In genomic region chr11:88097173-88097572, GRCm38 (mm10) we compare ENCODE assay signal across 8 mouse cellular contexts. TPM values are rescaled to one million over a fixed set of nuclear protein-coding genes. Genes with fewer than 3 reads are reported as not detected.
DNase-seq lines count a peak whose midpoint lies in the region; ATAC-seq and TF ChIP-seq lines count a peak whose summit lies in the region.

No protein-coding gene starts in this region.

- 26% methylated on average over 4 of the region's 4 CpGs for WGBS in intestine, embryonic 15.5 days
- 14% methylated on average over 4 of the region's 4 CpGs for WGBS in midbrain, embryonic 14.5 days
- 34% methylated on average over 4 of the region's 4 CpGs for WGBS in forebrain, embryonic 14.5 days
- WGBS in forebrain, postnatal 0 days = 32% methylated on average over 4 of the region's 4 CpGs

- 0 out of 2 replicates have a peak, but pooled peaks cover 3% of the 10 kb centered on the region for H3K27me3 ChIP-seq in intestine, embryonic 15.5 days (replicated peaks)
- peaks cover 4% of the 10 kb centered on the region; the same call in 1 of the 2 replicates for H3K27me3 ChIP-seq in midbrain, embryonic 14.5 days (ENCODE audit: control insufficient read depth, insufficient read depth, low read length)
- H3K27me3 ChIP-seq in forebrain, embryonic 14.5 days (replicated peaks; ENCODE audit: control insufficient read depth, insufficient read depth, low read length) = no peaks in the 10 kb centered on the region
- H3K27me3 ChIP-seq in forebrain, postnatal 0 days (ENCODE audit: insufficient read depth, low read length) = no peaks in the 10 kb centered on the region

- DNase-seq in gastrocnemius, adult 2 months = peak; percentile 64
- no peak for DNase-seq in gastrocnemius, adult 18-20 months (ENCODE audit: low spot score)
- peak; percentile 49 for DNase-seq in gastrocnemius, postnatal 25 days
- no peak for DNase-seq in midbrain, embryonic 14.5 days
- DNase-seq in right cerebral cortex, postnatal 36 days (ENCODE audit: low spot score in 2 of 2) = no peak
- DNase-seq in forebrain, embryonic 14.5 days (ENCODE audit: low spot score) = no peak
- DNase-seq in forebrain, postnatal 0 days = no peak

- H3K4me2 ChIP-seq in intestine, embryonic 15.5 days (replicated peaks) = peak overlapping the region; percentile 94
- H3K4me2 ChIP-seq in midbrain, embryonic 14.5 days (ENCODE audit: low read length) = peak overlapping the region; percentile 79
- no peak overlapping the region for H3K4me2 ChIP-seq in forebrain, embryonic 14.5 days (ENCODE audit: low read length)
- H3K4me2 ChIP-seq in forebrain, postnatal 0 days (ENCODE audit: low read depth) = no peak overlapping the region

- H3K36me3 ChIP-seq in intestine, embryonic 15.5 days = no peaks in the 10 kb centered on the region
- H3K36me3 ChIP-seq in midbrain, embryonic 14.5 days (ENCODE audit: control insufficient read depth, insufficient read depth, low read length) = no peaks in the 10 kb centered on the region
- H3K36me3 ChIP-seq in forebrain, embryonic 14.5 days (ENCODE audit: control insufficient read depth, insufficient read depth, low read length) = no peaks in the 10 kb centered on the region
- no peaks in the 10 kb centered on the region for H3K36me3 ChIP-seq in forebrain, postnatal 0 days (ENCODE audit: insufficient read depth)

- intact Hi-C loops in gastrocnemius, adult 2 months (cut with DNase I) = no loop called here

- peaks cover 21% of the 10 kb centered on the region for H3K4me1 ChIP-seq in intestine, embryonic 15.5 days (replicated peaks)
- H3K4me1 ChIP-seq in midbrain, embryonic 14.5 days (ENCODE audit: control insufficient read depth, insufficient read depth, low read length) = peaks cover 26% of the 10 kb centered on the region
- peaks cover 18% of the 10 kb centered on the region for H3K4me1 ChIP-seq in forebrain, embryonic 14.5 days (ENCODE audit: control insufficient read depth, insufficient read depth, low read length)
- peaks cover 8% of the 10 kb centered on the region; the same call in 1 of the 2 replicates for H3K4me1 ChIP-seq in forebrain, postnatal 0 days (ENCODE audit: insufficient read depth)

- 0 out of 2 replicates have a peak overlapping the region, but pooled peaks have one; percentile 4 for H3K9ac ChIP-seq in intestine, embryonic 15.5 days
- H3K9ac ChIP-seq in midbrain, embryonic 14.5 days (replicated peaks; ENCODE audit: low read length) = no peak overlapping the region; the same call in 1 of the 2 replicates
- H3K9ac ChIP-seq in forebrain, embryonic 14.5 days (ENCODE audit: low read length) = no peak overlapping the region
- H3K9ac ChIP-seq in forebrain, postnatal 0 days = no peak overlapping the region

- H3K4me3 ChIP-seq in gastrocnemius, adult 2 months = peak overlapping the region; percentile 95
- no peak overlapping the region for H3K4me3 ChIP-seq in intestine, embryonic 15.5 days (replicated peaks)
- no peak overlapping the region for H3K4me3 ChIP-seq in midbrain, embryonic 14.5 days (replicated peaks; ENCODE audit: low read depth, low read length)
- H3K4me3 ChIP-seq in forebrain, embryonic 14.5 days (ENCODE audit: low read depth, low read length) = no peak overlapping the region
- no peak overlapping the region for H3K4me3 ChIP-seq in forebrain, postnatal 0 days (ENCODE audit: low read depth, low read length)

- peak overlapping the region; percentile 99 for H3K27ac ChIP-seq in gastrocnemius, adult 2 months
- peak overlapping the region; percentile 41 for H3K27ac ChIP-seq in intestine, embryonic 15.5 days
- H3K27ac ChIP-seq in midbrain, embryonic 14.5 days (replicated peaks; ENCODE audit: low read depth, low read length) = no peak overlapping the region
- H3K27ac ChIP-seq in forebrain, embryonic 14.5 days (ENCODE audit: low read depth, low read length) = no peak overlapping the region
- no peak overlapping the region for H3K27ac ChIP-seq in forebrain, postnatal 0 days (ENCODE audit: low read depth, low read length)

- no peaks in the 10 kb centered on the region for H3K9me3 ChIP-seq in intestine, embryonic 15.5 days
- H3K9me3 ChIP-seq in midbrain, embryonic 14.5 days (ENCODE audit: control insufficient read depth, low read length) = no peaks in the 10 kb centered on the region
- H3K9me3 ChIP-seq in forebrain, embryonic 14.5 days (replicated peaks; ENCODE audit: control insufficient read depth, low read length) = no peaks in the 10 kb centered on the region
- H3K9me3 ChIP-seq in forebrain, postnatal 0 days (ENCODE audit: low read length) = no peaks in the 10 kb centered on the region

- no peak for ATAC-seq in intestine, embryonic 15.5 days
- no peak for ATAC-seq in midbrain, embryonic 14.5 days (ENCODE audit: low FRiP score, low TSS enrichment)
- ATAC-seq in forebrain, embryonic 14.5 days = no peak
- no peak for ATAC-seq in forebrain, postnatal 0 days

- no peak for TF ChIP-seq CTCF in gastrocnemius, adult 2 months (IDR thresholded peaks at IDR 0.05)
- TF ChIP-seq CTCF in forebrain, postnatal 0 days (IDR thresholded peaks at IDR 0.05; ENCODE audit: low read depth) = no peak

RNA-seq across cellular contexts. Expression of gene Cuedc1, which starts 0.7 kb away (rescaled TPM):
- 100 to 1,000 TPM; 101 to 127 TPM for total RNA-seq in gastrocnemius, adult 2 months (2021)
- 100 to 1,000 TPM in 1 of 2 experiments, 10 to 100 TPM in 1; 95.6 to 121 TPM for total RNA-seq in gastrocnemius, adult 18-20 months (2021)
- 10 to 100 TPM; 76.3 to 78.6 TPM for total RNA-seq in gastrocnemius, postnatal 25 days (2021)
- polyA plus RNA-seq in intestine, embryonic 15.5 days (2015; fragmentation: Nextera tagmentation; extraction: Ambion mirVana) = 14.2 and 17.6 TPM in 2 replicates
- 29.6 and 31.1 TPM in 2 replicates for polyA plus RNA-seq in midbrain, embryonic 14.5 days (2014; fragmentation: Nextera tagmentation; extraction: Ambion mirVana)
- 13.0 and 18.6 TPM in 2 replicates for polyA plus RNA-seq in forebrain, embryonic 14.5 days (2014; fragmentation: Nextera tagmentation; extraction: Ambion mirVana)
- total RNA-seq in forebrain, postnatal 0 days (2014; rRNA removed) = 28.9 and 34.7 TPM in 2 replicates
- polyA plus RNA-seq in forebrain, postnatal 0 days (2015; fragmentation: Nextera tagmentation; extraction: Ambion mirVana) = 22.0 and 34.6 TPM in 2 replicates

RNA-seq across cellular contexts. Expression of gene Vezf1, which starts 29.1 kb away (rescaled TPM):
- total RNA-seq in gastrocnemius, adult 2 months (2021) = 10 to 100 TPM; 76.5 to 87.2 TPM
- total RNA-seq in gastrocnemius, adult 18-20 months (2021) = 10 to 100 TPM; 84.6 to 89.9 TPM
- total RNA-seq in gastrocnemius, postnatal 25 days (2021) = 10 to 100 TPM; 47.1 to 47.6 TPM
- 30.4 and 32.4 TPM in 2 replicates for polyA plus RNA-seq in intestine, embryonic 15.5 days (2015; fragmentation: Nextera tagmentation; extraction: Ambion mirVana)
- 58.9 and 69.9 TPM in 2 replicates for polyA plus RNA-seq in midbrain, embryonic 14.5 days (2014; fragmentation: Nextera tagmentation; extraction: Ambion mirVana)
- 60.0 and 64.7 TPM in 2 replicates for polyA plus RNA-seq in forebrain, embryonic 14.5 days (2014; fragmentation: Nextera tagmentation; extraction: Ambion mirVana)
- 33.0 and 43.7 TPM in 2 replicates for total RNA-seq in forebrain, postnatal 0 days (2014; rRNA removed)
- polyA plus RNA-seq in forebrain, postnatal 0 days (2015; fragmentation: Nextera tagmentation; extraction: Ambion mirVana) = 28.0 and 34.6 TPM in 2 replicates

RNA-seq across cellular contexts. Expression of gene Srsf1, which starts 50.0 kb away (rescaled TPM):
- total RNA-seq in gastrocnemius, adult 2 months (2021) = 10 to 100 TPM; 67.5 to 85.8 TPM
- 10 to 100 TPM; 53.7 to 75.2 TPM for total RNA-seq in gastrocnemius, adult 18-20 months (2021)
- total RNA-seq in gastrocnemius, postnatal 25 days (2021) = 10 to 100 TPM; 58.0 to 68.8 TPM
- 237 and 244 TPM in 2 replicates for polyA plus RNA-seq in intestine, embryonic 15.5 days (2015; fragmentation: Nextera tagmentation; extraction: Ambion mirVana)
- polyA plus RNA-seq in midbrain, embryonic 14.5 days (2014; fragmentation: Nextera tagmentation; extraction: Ambion mirVana) = 225 and 342 TPM in 2 replicates
- 340 and 348 TPM in 2 replicates for polyA plus RNA-seq in forebrain, embryonic 14.5 days (2014; fragmentation: Nextera tagmentation; extraction: Ambion mirVana)
- 282 and 390 TPM in 2 replicates for total RNA-seq in forebrain, postnatal 0 days (2014; rRNA removed)
- 103 and 121 TPM in 2 replicates for polyA plus RNA-seq in forebrain, postnatal 0 days (2015; fragmentation: Nextera tagmentation; extraction: Ambion mirVana)

Comparison
In these comparisons a context has a peak if more than half of its experiments do, and no peak if none do; other contexts are left out.
1. DNase-seq: peak in gastrocnemius, adult 2 months (single experiment) and gastrocnemius, postnatal 25 days (single experiment); none in gastrocnemius, adult 18-20 months (single experiment), midbrain, embryonic 14.5 days (single experiment), right cerebral cortex, postnatal 36 days (0 of 2), forebrain, embryonic 14.5 days (single experiment) and forebrain, postnatal 0 days (single experiment).
2. H3K27ac ChIP-seq: peak in gastrocnemius, adult 2 months (single experiment) and intestine, embryonic 15.5 days (single experiment); none in midbrain, embryonic 14.5 days (single experiment), forebrain, embryonic 14.5 days (single experiment) and forebrain, postnatal 0 days (single experiment).
3. H3K4me2 ChIP-seq: peak in intestine, embryonic 15.5 days (single experiment) and midbrain, embryonic 14.5 days (single experiment); none in forebrain, embryonic 14.5 days (single experiment) and forebrain, postnatal 0 days (single experiment).